Mouse (Mus musculus) ES-CJ7 (cell line): Measurements from ENCODE around the gene Tenm4.

Source experiments
- DNase-seq: peaks from one replicate; pipeline ENCODE4 v3.0.0; 2011; ENCODE audit warnings: low read depth, low spot score

The Tenm4 gene

GRCm38 (mm10) chr7:96769784-96770183 lies 598.7 kb downstream of the Tenm4 start:
- peak; percentile 69 for DNase-seq

- DNase-seq, result no peak
These were observed 601.9 kb downstream of the Tenm4 start for GRCm38 (mm10) chr7:96772966-96773365.

GRCm38 (mm10) chr7:96773585-96774225 lies 602.7 kb downstream of the Tenm4 start:
- DNase-seq, result no peak

- DNase-seq, result no peak
These were observed 604.0 kb downstream of the Tenm4 start for GRCm38 (mm10) chr7:96775080-96775486.

GRCm38 (mm10) chr7:96777938-96778600 lies 607.0 kb downstream of the Tenm4 start:
- no peak for DNase-seq

- DNase-seq, result peak; percentile 10
These were observed 607.5 kb downstream of the Tenm4 start for GRCm38 (mm10) chr7:96778601-96778969.

GRCm38 (mm10) chr7:96780556-96780955 lies 609.5 kb downstream of the Tenm4 start:
- no peak for DNase-seq

GRCm38 (mm10) chr7:96781068-96781467 lies 610.0 kb downstream of the Tenm4 start:
- no peak for DNase-seq

- DNase-seq, result no peak
These were observed 611.6 kb downstream of the Tenm4 start for GRCm38 (mm10) chr7:96782686-96783085.

- DNase-seq, result no peak
These were observed 614.8 kb downstream of the Tenm4 start for GRCm38 (mm10) chr7:96785808-96786207.

GRCm38 (mm10) chr7:96786262-96787044 lies 615.4 kb downstream of the Tenm4 start:
- DNase-seq, result no peak

GRCm38 (mm10) chr7:96788135-96788534 lies 617.1 kb downstream of the Tenm4 start:
- DNase-seq, result no peak

GRCm38 (mm10) chr7:96790326-96790725 lies 619.3 kb downstream of the Tenm4 start:
- no peak for DNase-seq

GRCm38 (mm10) chr7:96792456-96793229 lies 621.6 kb downstream of the Tenm4 start:
- no peak for DNase-seq

- no peak for DNase-seq
These were observed 625.1 kb downstream of the Tenm4 start for GRCm38 (mm10) chr7:96796033-96796741.

- peak; percentile 9 for DNase-seq
These were observed 625.9 kb downstream of the Tenm4 start for GRCm38 (mm10) chr7:96796788-96797485.

- no peak for DNase-seq
These were observed 626.8 kb downstream of the Tenm4 start for GRCm38 (mm10) chr7:96797716-96798332.

- DNase-seq, result no peak
These were observed 628.8 kb downstream of the Tenm4 start for GRCm38 (mm10) chr7:96799816-96800215.

- no peak for DNase-seq
These were observed 630.3 kb downstream of the Tenm4 start for GRCm38 (mm10) chr7:96801368-96801767.

GRCm38 (mm10) chr7:96802216-96802615 lies 631.2 kb downstream of the Tenm4 start:
- no peak for DNase-seq
